Mouse (Mus musculus): ENCODE results near the gene Zeb2. TPM values are rescaled to one million over a fixed set of nuclear protein-coding genes. Genes with fewer than 3 reads are reported as not detected.

Gene Zeb2
- polyA plus RNA-seq, 2 experiments: 27.2 to 43.9 TPM

- Histone ChIP-seq H3K9me3 (ENCODE audit: control insufficient read depth, low read length) (no peaks in the 10 kb centered on the region), H3K27me3 (ENCODE audit: control insufficient read depth, insufficient read depth, low read length) (no peaks in the 10 kb centered on the region), H3K27ac (replicated peaks; ENCODE audit: low read depth, low read length) (no peak overlapping the region), H3K4me1 (ENCODE audit: control insufficient read depth, insufficient read depth, low read length) (no peaks in the 10 kb centered on the region), H3K4me2 (replicated peaks; ENCODE audit: low read depth, low read length, severe bottlenecking) (no peak overlapping the region), H3K4me3 (replicated peaks; ENCODE audit: low read length) (no peak overlapping the region), H3K36me3 (ENCODE audit: control insufficient read depth, insufficient read depth, low read length) (no peaks in the 10 kb centered on the region), H3K9ac (ENCODE audit: low read depth, low read length, severe bottlenecking) (no peak overlapping the region)
- no peak for ATAC-seq (ENCODE audit: low FRiP score, low read depth)
- TF ChIP-seq POLR2A (IDR thresholded peaks at IDR 0.05; ENCODE audit: borderline replicate concordance, extremely low read depth, insufficient read depth, insufficient read length): no peak
- no peak for DNase-seq (ENCODE audit: low spot score)
- 74% methylated on average over 2 of the region's 2 CpGs for WGBS
These were observed 148.0 kb downstream of the Zeb2 start for GRCm38 (mm10) chr2:44969226-44969625.

- Histone ChIP-seq H3K36me3 (ENCODE audit: control insufficient read depth, insufficient read depth, low read length) (no peaks in the 10 kb centered on the region), H3K4me2 (replicated peaks; ENCODE audit: low read depth, low read length, severe bottlenecking) (no peak overlapping the region), H3K27ac (replicated peaks; ENCODE audit: low read depth, low read length) (no peak overlapping the region), H3K4me1 (ENCODE audit: control insufficient read depth, insufficient read depth, low read length) (no peaks in the 10 kb centered on the region), H3K4me3 (replicated peaks; ENCODE audit: low read length) (no peak overlapping the region), H3K27me3 (ENCODE audit: control insufficient read depth, insufficient read depth, low read length) (no peaks in the 10 kb centered on the region), H3K9ac (ENCODE audit: low read depth, low read length, severe bottlenecking) (no peak overlapping the region), H3K9me3 (ENCODE audit: control insufficient read depth, low read length) (no peaks in the 10 kb centered on the region)
- TF ChIP-seq POLR2A (IDR thresholded peaks at IDR 0.05; ENCODE audit: borderline replicate concordance, extremely low read depth, insufficient read depth, insufficient read length): no peak
- no peak for ATAC-seq (ENCODE audit: low FRiP score, low read depth)
- no peak for DNase-seq (ENCODE audit: low spot score)
- 92% methylated on average over 2 of the region's 2 CpGs for WGBS
These were observed 151.2 kb downstream of the Zeb2 start for GRCm38 (mm10) chr2:44965834-44966555.

DNA sequence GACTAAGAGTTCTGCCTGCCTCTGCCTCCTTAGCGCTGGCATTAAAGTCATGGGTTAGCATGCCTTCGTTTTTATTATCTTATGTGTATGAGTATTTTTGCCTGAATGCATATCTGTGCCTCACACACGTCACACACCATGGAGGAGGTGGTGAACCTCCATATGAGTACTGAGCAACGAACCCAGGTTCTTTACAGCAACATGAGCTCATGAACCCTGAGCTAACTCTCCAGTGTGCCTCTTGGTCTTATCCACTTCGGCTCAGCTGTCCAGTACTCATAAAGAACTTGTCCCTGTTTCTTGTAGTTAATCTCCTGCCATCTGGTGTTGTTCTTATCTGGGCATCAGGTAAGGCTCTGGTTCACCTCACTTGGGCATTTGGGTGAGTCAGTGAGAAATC is 154.6 kb downstream of the Zeb2 start:
- no peak overlapping the region for H3K27ac ChIP-seq (replicated peaks; ENCODE audit: low read depth, low read length)
- no peak overlapping the region for H3K9ac ChIP-seq (ENCODE audit: low read depth, low read length, severe bottlenecking)
- DNase-seq (ENCODE audit: low spot score) (no peak), ATAC-seq (ENCODE audit: low FRiP score, low read depth) (no peak)
- H3K36me3 ChIP-seq (ENCODE audit: control insufficient read depth, insufficient read depth, low read length): no peaks in the 10 kb centered on the region
- no peaks in the 10 kb centered on the region for H3K4me1 ChIP-seq (ENCODE audit: control insufficient read depth, insufficient read depth, low read length)
- TF ChIP-seq POLR2A (IDR thresholded peaks at IDR 0.05; ENCODE audit: borderline replicate concordance, extremely low read depth, insufficient read depth, insufficient read length): no peak
- H3K4me3 ChIP-seq (replicated peaks; ENCODE audit: low read length): no peak overlapping the region
- no peak overlapping the region for H3K4me2 ChIP-seq (replicated peaks; ENCODE audit: low read depth, low read length, severe bottlenecking)
- no peaks in the 10 kb centered on the region for H3K9me3 ChIP-seq (ENCODE audit: control insufficient read depth, low read length)
- WGBS: 84% methylated on average over 5 of the region's 5 CpGs
- no peaks in the 10 kb centered on the region for H3K27me3 ChIP-seq (ENCODE audit: control insufficient read depth, insufficient read depth, low read length)

DNA sequence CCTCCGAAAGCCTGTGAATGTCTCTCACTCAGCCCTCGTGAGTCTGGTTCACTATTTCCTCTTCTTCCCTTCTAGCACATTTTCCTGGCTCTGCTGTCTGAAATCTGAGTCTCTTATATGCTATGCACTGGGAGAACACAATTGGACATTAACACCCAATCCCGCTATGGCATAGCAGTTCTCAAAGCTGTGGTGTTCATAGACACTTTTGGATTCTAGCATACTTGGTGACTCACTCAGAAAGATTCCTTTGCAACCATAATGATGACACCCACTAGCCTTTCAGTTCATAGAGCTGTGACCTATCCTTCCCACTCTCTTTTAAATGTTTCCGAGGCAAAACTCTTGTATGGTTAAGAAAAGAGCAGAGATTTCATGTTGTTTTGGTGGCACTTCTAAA is 156.0 kb downstream of the Zeb2 start:
- no peak overlapping the region for H3K4me3 ChIP-seq (replicated peaks; ENCODE audit: low read length)
- H3K9ac ChIP-seq (ENCODE audit: low read depth, low read length, severe bottlenecking): no peak overlapping the region
- no peak for TF ChIP-seq POLR2A (IDR thresholded peaks at IDR 0.05; ENCODE audit: borderline replicate concordance, extremely low read depth, insufficient read depth, insufficient read length)
- WGBS: 88% methylated on average over 4 of the region's 4 CpGs
- no peaks in the 10 kb centered on the region for H3K9me3 ChIP-seq (ENCODE audit: control insufficient read depth, low read length)
- no peak overlapping the region for H3K4me2 ChIP-seq (replicated peaks; ENCODE audit: low read depth, low read length, severe bottlenecking)
- H3K27ac ChIP-seq (replicated peaks; ENCODE audit: low read depth, low read length): no peak overlapping the region
- DNase-seq (ENCODE audit: low spot score) (no peak), ATAC-seq (ENCODE audit: low FRiP score, low read depth) (no peak)
- H3K36me3 ChIP-seq (ENCODE audit: control insufficient read depth, insufficient read depth, low read length): no peaks in the 10 kb centered on the region
- H3K4me1 ChIP-seq (ENCODE audit: control insufficient read depth, insufficient read depth, low read length): no peaks in the 10 kb centered on the region
- H3K27me3 ChIP-seq (ENCODE audit: control insufficient read depth, insufficient read depth, low read length): no peaks in the 10 kb centered on the region

- no peak overlapping the region for H3K4me2 ChIP-seq (replicated peaks; ENCODE audit: low read depth, low read length, severe bottlenecking)
- no peaks in the 10 kb centered on the region for H3K9me3 ChIP-seq (ENCODE audit: control insufficient read depth, low read length)
- DNase-seq (ENCODE audit: low spot score): no peak
- whole genome bisulfite sequencing: 84% methylated on average over 3 of the region's 3 CpGs
- no peak for TF ChIP-seq POLR2A (IDR thresholded peaks at IDR 0.05; ENCODE audit: borderline replicate concordance, extremely low read depth, insufficient read depth, insufficient read length)
- H3K4me1 ChIP-seq (ENCODE audit: control insufficient read depth, insufficient read depth, low read length): no peaks in the 10 kb centered on the region
- H3K27me3 ChIP-seq (ENCODE audit: control insufficient read depth, insufficient read depth, low read length): no peaks in the 10 kb centered on the region
- H3K36me3 ChIP-seq (ENCODE audit: control insufficient read depth, insufficient read depth, low read length): no peaks in the 10 kb centered on the region
- no peak overlapping the region for H3K9ac ChIP-seq (ENCODE audit: low read depth, low read length, severe bottlenecking)
- no peak for ATAC-seq (ENCODE audit: low FRiP score, low read depth)
- H3K27ac ChIP-seq (replicated peaks; ENCODE audit: low read depth, low read length): no peak overlapping the region
- H3K4me3 ChIP-seq (replicated peaks; ENCODE audit: low read length): no peak overlapping the region
These were observed 156.6 kb downstream of the Zeb2 start for GRCm38 (mm10) chr2:44960561-44960960.

Data from limb, embryonic 14.5 days (tissue).